Mouse (Mus musculus) kidney, embryonic 14.5 days (tissue): Measurements from ENCODE around the gene Arhgap11a. TPM values are rescaled to one million over a fixed set of nuclear protein-coding genes. Genes with fewer than 3 reads are reported as not detected.

Experiments
- ATAC-seq: fragments of 200-750 bp; cut with Nextera tagmentation; 2 replicates; pipeline ENCODE4 v1.8.0; 2017; ENCODE audit warnings: moderate number of reproducible peaks, mild to moderate bottlenecking, moderate TSS enrichment, moderate library complexity; ENCODE audit not compliant: low FRiP score, low TSS enrichment
- H3K27ac ChIP-seq: fragments of 300-500 bp; sonication (generic); 2 replicates; pipeline ENCODE4 v1.5.1; 2014; ENCODE audit warnings: low read depth, mild to moderate bottlenecking, low read length, moderate library complexity, mixed read lengths
- H3K27me3 ChIP-seq: fragments of 300-500 bp; sonication (generic); 2 replicates; pipeline ENCODE4 v1.6.1; 2014; ENCODE audit warnings: mild to moderate bottlenecking, low read length; ENCODE audit not compliant: control insufficient read depth, insufficient read depth
- H3K36me3 ChIP-seq: fragments of 300-500 bp; sonication (generic); 2 replicates; pipeline ENCODE4 v1.6.1; 2014; ENCODE audit warnings: low read length, mixed read lengths; ENCODE audit not compliant: control insufficient read depth, insufficient read depth
- H3K4me1 ChIP-seq: fragments of 300-500 bp; sonication (generic); 2 replicates; pipeline ENCODE4 v1.6.1; 2014; ENCODE audit warnings: low read length, mixed read lengths; ENCODE audit not compliant: control insufficient read depth, insufficient read depth
- H3K4me2 ChIP-seq: fragments of 300-500 bp; sonication (generic); replicated peaks from 2 replicates; pipeline ENCODE4 v1.6.1; 2014; ENCODE audit warnings: low read depth, mild to moderate bottlenecking, low read length
- H3K4me3 ChIP-seq: fragments of 300-500 bp; sonication (generic); 2 replicates; pipeline ENCODE4 v1.5.1; 2014; ENCODE audit warnings: mild to moderate bottlenecking, low read length
- H3K9ac ChIP-seq: fragments of 300-500 bp; sonication (generic); 2 replicates; pipeline ENCODE4 v1.6.1; 2014; ENCODE audit warnings: low read depth, mild to moderate bottlenecking, low read length, moderate library complexity
- H3K9me3 ChIP-seq: fragments of 300-500 bp; sonication (generic); 2 replicates; pipeline ENCODE4 v1.6.1; 2016; ENCODE audit warnings: low read length; ENCODE audit not compliant: control insufficient read depth
- WGBS: fragments of 180-500 bp; shearing (Covaris S2); extraction: QIAGEN DNeasy Blood & Tissue Kit; methylation state at CpG from one replicate; pipeline ENCODE4 v1.1.7; 2014; 5-methylcytosine and 5-hydroxymethylcytosine counted together
- polyA plus RNA-seq: library from polyadenylated mRNA; unstranded; fragments of >200 nt; fragmentation: Nextera tagmentation; extraction: Ambion mirVana; gene quantifications from 2 replicates; pipeline ENCODE4 v1.2.1, GENCODE M21; 2014

The Arhgap11a gene
- polyA plus RNA-seq, 1 experiment from 2014 or later, result 7.1 TPM

DNA sequence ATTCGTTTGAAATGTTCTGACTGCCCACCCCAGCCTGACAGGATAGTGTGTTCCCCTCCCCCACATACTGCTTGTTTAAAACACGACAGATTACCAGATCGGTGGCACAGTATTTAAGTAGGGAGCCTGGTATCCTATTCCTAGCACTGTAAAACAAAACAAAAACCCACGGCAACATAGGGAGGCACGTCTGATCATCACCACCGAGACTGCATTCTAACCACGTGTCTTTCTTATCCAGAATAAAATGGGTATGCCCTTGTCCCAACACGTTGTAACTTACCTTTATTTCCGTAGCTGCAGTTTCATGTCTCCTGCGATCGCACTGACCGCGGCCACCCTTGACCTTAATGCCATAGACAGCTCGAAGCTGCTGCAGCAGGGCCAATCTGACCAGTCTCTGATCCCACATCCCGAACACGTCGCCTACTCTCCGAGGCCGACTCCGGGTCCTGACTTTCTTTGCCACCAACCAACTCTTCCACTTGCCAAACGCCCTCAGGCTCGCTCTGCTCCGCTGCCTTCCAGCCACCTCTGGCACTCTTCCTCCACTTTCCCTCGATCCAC, 700 bp downstream of the Arhgap11a start:
- peaks cover 18% of the 10 kb centered on the region for H3K36me3 ChIP-seq
- peak overlapping the region; percentile 85 for H3K4me3 ChIP-seq
- no peaks in the 10 kb centered on the region for H3K27me3 ChIP-seq
- H3K27ac ChIP-seq, result peak overlapping the region; percentile 89
- peak overlapping the region; percentile 75 for H3K4me2 ChIP-seq
- peak; percentile 32; the same call in 1 of the 2 replicates for ATAC-seq
- under 1% methylated on average over 24 of the region's 24 CpGs for WGBS
- H3K4me1 ChIP-seq, result peaks cover 18% of the 10 kb centered on the region
- H3K9ac ChIP-seq, result peak overlapping the region; percentile 84
- H3K9me3 ChIP-seq, result no peaks in the 10 kb centered on the region

DNA sequence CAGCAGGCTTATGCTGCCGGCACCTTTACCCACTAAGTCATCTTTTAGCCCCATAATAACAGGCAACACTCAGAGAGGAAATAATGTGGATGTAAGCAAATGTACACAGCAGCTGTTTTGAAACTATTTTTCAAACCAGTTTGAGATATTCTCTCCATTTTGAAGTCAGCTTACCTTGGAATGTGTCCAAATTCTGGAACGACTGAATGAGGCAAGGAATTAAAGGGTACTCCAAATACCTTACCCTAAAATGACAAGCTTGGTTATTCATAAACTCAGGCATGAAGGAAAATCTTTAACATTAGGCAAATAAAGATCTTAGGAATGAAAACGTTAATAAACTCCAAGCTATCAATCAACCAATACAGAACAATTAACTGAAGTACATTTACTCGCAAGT, 3.4 kb downstream of the Arhgap11a start:
- no peaks in the 10 kb centered on the region for H3K27me3 ChIP-seq
- H3K36me3 ChIP-seq, result peaks cover 40% of the 10 kb centered on the region
- H3K4me1 ChIP-seq, result peaks cover 18% of the 10 kb centered on the region
- H3K9ac ChIP-seq, result no peak overlapping the region
- WGBS, result 70% methylated on average over 4 of the region's 4 CpGs
- H3K4me3 ChIP-seq, result no peak overlapping the region
- no peaks in the 10 kb centered on the region for H3K9me3 ChIP-seq
- no peak overlapping the region for H3K4me2 ChIP-seq
- no peak for ATAC-seq
- H3K27ac ChIP-seq, result no peak overlapping the region

DNA sequence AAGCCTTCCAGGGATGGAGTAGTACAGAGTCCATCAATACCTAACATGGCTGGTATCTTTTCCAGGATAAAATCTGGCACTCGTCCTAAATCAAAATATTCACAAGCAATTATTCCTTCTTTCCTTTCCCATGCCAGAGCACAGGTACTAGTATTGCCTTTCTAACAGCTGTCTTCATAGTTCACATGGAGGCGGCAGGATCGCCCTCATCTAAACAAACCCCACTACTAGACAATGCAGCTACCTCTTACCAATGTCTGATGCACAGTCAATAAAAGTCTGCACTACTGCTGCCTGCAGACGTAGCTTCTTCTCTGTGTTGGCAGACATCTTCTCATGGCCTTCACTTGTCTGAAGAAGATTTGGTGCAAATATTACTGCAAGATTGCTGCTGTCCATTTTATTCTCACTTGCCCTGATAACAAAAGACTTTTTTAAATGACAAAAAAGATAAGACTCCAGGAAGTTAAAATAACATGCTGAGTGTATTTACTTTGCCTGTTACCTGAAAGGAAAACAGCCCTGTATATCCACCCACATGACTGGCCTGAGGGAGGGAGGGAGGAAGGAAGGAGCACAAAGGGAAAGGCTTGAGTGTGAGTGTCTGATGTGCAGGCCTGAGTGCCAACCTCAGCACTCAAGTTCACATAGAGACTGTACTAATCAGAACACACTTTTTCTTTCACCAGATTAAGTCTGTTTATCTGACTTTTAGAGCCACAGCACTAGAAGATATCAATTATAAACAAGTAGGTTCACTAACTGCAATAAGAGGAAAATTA, 6.6 kb downstream of the Arhgap11a start:
- WGBS, result 90% methylated on average over 4 of the region's 4 CpGs
- Histone ChIP-seq H3K36me3 (peaks cover 62% of the 10 kb centered on the region), H3K27ac (no peak overlapping the region), H3K4me2 (no peak overlapping the region), H3K4me3 (no peak overlapping the region), H3K27me3 (no peaks in the 10 kb centered on the region), H3K4me1 (peaks cover 13% of the 10 kb centered on the region), H3K9me3 (no peaks in the 10 kb centered on the region), H3K9ac (no peak overlapping the region)
- ATAC-seq, result no peak

DNA sequence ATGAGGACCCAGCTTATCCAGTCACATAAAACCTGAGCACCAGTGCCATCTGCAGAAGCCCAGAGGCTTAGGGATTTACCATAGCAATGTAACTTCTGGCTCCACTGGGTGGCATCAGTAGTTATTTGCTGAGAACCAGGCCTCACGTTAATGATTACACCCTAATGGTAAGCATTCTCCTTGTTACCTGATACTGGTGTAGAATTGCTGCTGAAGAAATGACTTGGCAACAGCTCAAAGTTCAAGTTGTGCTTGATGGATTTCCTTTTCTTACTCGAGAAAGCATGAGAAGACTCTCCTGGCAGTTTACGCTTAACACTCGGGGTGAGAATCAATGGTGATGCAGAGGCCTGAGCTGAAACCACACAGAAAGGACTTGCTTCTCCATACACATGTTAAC, 9.0 kb downstream of the Arhgap11a start:
- Histone ChIP-seq H3K4me3 (no peak overlapping the region), H3K36me3 (peaks cover 82% of the 10 kb centered on the region), H3K4me1 (no peaks in the 10 kb centered on the region), H3K9me3 (no peaks in the 10 kb centered on the region), H3K4me2 (no peak overlapping the region), H3K9ac (no peak overlapping the region), H3K27me3 (no peaks in the 10 kb centered on the region), H3K27ac (no peak overlapping the region)
- WGBS, result 49% methylated on average over 4 of the region's 4 CpGs
- peak; percentile 80; the same call in 1 of the 2 replicates for ATAC-seq

DNA sequence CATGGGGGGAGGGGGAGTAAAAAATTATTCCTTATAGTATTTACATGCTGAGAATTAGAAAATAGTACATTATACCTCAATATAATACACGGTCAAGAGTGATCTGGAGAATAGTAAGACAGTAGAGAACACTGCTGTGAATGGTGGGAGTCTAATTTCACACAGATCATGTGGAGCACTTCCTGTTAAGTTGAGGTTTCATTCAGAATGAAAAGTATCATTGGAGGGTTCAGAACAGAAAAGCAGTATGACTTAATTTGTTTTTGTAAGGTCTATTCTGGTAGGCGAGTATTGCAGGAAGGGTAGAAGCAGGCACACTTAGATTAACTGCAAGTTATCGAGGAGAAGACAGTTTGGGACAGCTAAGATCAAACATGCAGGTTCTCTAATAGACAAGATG, 13.2 kb downstream of the Arhgap11a start:
- 90% methylated on average over 3 of the region's 3 CpGs for WGBS
- Histone ChIP-seq H3K4me2 (no peak overlapping the region), H3K36me3 (peaks cover 76% of the 10 kb centered on the region), H3K27ac (no peak overlapping the region), H3K4me3 (no peak overlapping the region), H3K9me3 (no peaks in the 10 kb centered on the region), H3K9ac (no peak overlapping the region), H3K27me3 (no peaks in the 10 kb centered on the region), H3K4me1 (no peaks in the 10 kb centered on the region)
- no peak for ATAC-seq

DNA sequence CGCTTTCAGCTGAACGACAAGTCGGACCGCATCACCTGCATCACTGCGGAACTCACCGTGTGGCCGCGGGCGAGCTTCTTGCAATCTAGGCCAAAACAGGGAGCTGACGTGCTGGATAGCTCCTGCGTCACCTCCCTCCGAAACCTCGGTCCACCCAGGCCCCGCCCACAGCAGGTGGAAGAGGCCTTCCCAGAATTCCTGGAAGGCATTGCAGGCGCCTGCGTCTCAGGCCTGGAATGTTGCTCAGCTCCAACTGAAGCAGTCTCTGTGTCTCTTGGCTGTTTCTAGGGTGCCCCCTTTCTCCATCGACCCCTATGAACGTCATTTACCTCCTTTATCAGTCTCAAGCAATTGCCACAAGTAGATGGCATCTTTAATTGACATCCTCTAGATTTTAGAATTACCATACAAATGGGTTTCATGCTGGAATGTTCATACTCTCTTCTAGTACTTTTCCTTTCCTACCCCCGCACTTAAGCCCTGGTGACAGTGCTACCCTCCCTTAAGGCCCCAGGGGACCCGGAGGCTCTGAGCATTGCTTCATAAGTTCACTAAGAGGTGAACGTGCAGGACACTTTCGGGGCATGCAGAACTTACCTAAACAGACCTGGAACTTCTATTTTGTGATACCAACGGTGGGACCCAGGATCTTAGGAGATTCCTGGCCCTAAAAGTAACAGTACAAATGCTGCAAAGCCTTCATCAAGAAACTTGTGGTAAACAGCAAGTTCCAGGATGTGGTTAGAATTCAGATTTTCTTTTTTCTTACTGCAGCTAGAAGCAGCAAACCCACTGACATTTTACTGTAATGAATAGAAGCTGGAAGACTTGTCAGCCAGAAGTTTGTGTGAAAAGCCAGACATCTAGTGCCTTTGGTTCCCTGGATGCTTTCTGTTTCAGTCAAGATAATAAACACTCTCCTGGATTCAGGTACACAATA, 19.2 kb downstream of the Arhgap11a start, which contains the start of gene Scg5:
Gene Scg5 (minus strand): TSS at position 179 of the 940 bp plus-strand sequence.
- no peaks in the 10 kb centered on the region for H3K9me3 ChIP-seq
- no peaks in the 10 kb centered on the region for H3K4me1 ChIP-seq
- peak; percentile 88 for ATAC-seq
- H3K27me3 ChIP-seq, result no peaks in the 10 kb centered on the region
- H3K4me2 ChIP-seq, result peak within 1 kb of the TSS; percentile 55
- peaks cover 27% of the 10 kb centered on the region for H3K36me3 ChIP-seq
- H3K9ac ChIP-seq, result peak within 1 kb of the TSS; percentile 48
- H3K27ac ChIP-seq, result no peak within 1 kb of the TSS
- peak within 1 kb of the TSS; percentile 37 for H3K4me3 ChIP-seq
- whole genome bisulfite sequencing, result 9% methylated on average over 23 of the region's 23 CpGs

DNA sequence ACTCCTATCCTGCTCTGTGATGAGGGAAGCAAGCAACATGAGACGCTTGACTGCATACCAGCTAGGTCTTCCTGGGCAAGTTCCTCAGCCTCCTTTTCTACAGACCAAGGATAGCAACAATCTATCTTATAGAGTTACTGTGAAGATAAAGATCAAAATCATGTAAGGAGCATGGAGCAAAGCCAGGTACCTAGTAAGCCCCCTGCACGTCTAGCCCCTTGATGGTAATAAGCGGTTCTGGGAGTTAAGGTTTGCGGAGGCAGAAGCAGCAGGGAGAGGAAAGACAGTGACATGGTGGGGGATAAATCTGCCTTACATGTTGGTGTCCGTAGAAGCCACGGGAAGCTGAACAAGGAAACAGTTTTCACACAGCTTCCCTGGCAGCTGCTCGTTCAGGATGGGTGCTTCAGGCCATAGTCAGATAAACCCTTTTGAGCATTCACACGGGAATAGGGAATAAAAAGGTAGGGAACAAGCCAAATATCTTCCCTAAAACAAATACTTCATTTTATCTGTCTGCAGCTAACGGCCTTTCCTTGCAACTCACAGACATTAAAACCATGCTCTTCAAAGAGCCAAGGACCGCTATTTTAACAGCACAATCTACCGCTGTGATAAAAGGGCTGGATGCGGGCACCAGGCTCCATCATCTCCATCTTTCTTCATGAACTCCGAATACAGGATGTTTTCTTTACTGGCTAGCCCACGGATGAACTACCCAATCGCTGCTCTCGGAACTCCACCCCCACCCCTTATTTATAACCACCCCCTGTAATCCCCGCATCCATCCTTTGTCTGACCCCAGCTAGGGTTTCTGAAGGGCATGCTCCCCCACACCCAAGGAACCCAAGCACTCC, 20.1 kb downstream of the Arhgap11a start:
- Histone ChIP-seq H3K27ac (no peak overlapping the region), H3K27me3 (no peaks in the 10 kb centered on the region), H3K9ac (peak overlapping the region; percentile 48), H3K4me2 (peak overlapping the region; percentile 55), H3K36me3 (peaks cover 18% of the 10 kb centered on the region), H3K4me1 (no peaks in the 10 kb centered on the region), H3K4me3 (peak overlapping the region; percentile 37), H3K9me3 (no peaks in the 10 kb centered on the region)
- no peak for ATAC-seq
- 14% methylated on average over 17 of the region's 17 CpGs for WGBS

DNA sequence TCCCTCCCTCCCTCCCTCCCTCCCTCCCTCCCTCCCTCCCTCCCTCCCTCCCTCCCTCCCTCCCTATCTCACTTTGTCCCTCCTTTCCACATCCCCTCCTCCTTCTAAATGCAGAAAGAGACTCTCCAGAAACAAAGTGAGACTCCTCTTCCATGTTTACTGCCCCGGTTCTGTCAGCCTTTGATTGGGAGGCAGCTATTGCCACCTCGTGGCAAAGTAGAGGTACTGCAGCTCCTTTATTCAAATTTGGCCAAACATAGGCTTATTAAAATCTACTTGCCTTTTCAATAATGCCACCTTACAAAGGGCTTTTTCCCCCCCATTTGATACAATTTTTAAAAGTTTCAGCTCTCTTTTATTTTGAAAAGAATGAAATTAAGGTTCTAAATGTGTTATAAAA, 24.6 kb downstream of the Arhgap11a start:
- 0% methylated on average over 2 of the region's 2 CpGs for WGBS
- Histone ChIP-seq H3K4me3 (no peak overlapping the region), H3K4me2 (no peak overlapping the region), H3K4me1 (no peaks in the 10 kb centered on the region), H3K9ac (no peak overlapping the region), H3K36me3 (no peaks in the 10 kb centered on the region), H3K9me3 (no peaks in the 10 kb centered on the region), H3K27me3 (no peaks in the 10 kb centered on the region), H3K27ac (no peak overlapping the region)
- ATAC-seq, result no peak
